Mouse (Mus musculus): ENCODE results near the gene Cerkl. TPM values are rescaled to one million over a fixed set of nuclear protein-coding genes. Genes with fewer than 3 reads are reported as not detected.
A peak's percentile ranks its signal among the peaks of the same experiment; 100 is the strongest.

The Cerkl gene
- total and polyA plus RNA-seq, 2 experiments, result 2.7 to 6.2 TPM

- Histone ChIP-seq H3K36me3 (ENCODE audit: control insufficient read depth, insufficient read depth, low read length) (no peaks in the 10 kb centered on the region), H3K27ac (replicated peaks; ENCODE audit: insufficient read depth, low read depth, low read length) (no peak overlapping the region), H3K4me3 (ENCODE audit: insufficient read depth, low read depth, low read length) (no peak overlapping the region), H3K79me2 (ENCODE audit: control insufficient read depth, insufficient read depth, low read length) (no peaks in the 10 kb centered on the region), H3K27me3 (ENCODE audit: control insufficient read depth, insufficient read depth, low read length) (peaks cover 5% of the 10 kb centered on the region; the same call in 1 of the 2 replicates), H3K4me1 (ENCODE audit: control insufficient read depth, insufficient read depth, low read length) (peaks cover 8% of the 10 kb centered on the region), H3K9ac (ENCODE audit: low read depth, low read length) (no peak overlapping the region)
- no peak for TF ChIP-seq POLR2A (IDR thresholded peaks at IDR 0.05; ENCODE audit: extremely low read depth, insufficient read depth, low read length)
- no peak for TF ChIP-seq CTCF (IDR thresholded peaks at IDR 0.05; ENCODE audit: low read depth, low read length)
- DNase-seq (ENCODE audit: extremely low read depth, low read depth, low spot score), result no peak
Observed at GRCm38 (mm10) chr2:79430061-79430460, 26.5 kb downstream of the Cerkl start.

- Histone ChIP-seq H3K36me3 (ENCODE audit: control insufficient read depth, insufficient read depth, low read length) (no peaks in the 10 kb centered on the region), H3K4me3 (ENCODE audit: insufficient read depth, low read depth, low read length) (no peak overlapping the region), H3K9ac (ENCODE audit: low read depth, low read length) (no peak overlapping the region), H3K27me3 (ENCODE audit: control insufficient read depth, insufficient read depth, low read length) (peaks cover 5% of the 10 kb centered on the region; the same call in 1 of the 2 replicates), H3K79me2 (ENCODE audit: control insufficient read depth, insufficient read depth, low read length) (no peaks in the 10 kb centered on the region), H3K4me1 (ENCODE audit: control insufficient read depth, insufficient read depth, low read length) (peaks cover 8% of the 10 kb centered on the region), H3K27ac (replicated peaks; ENCODE audit: insufficient read depth, low read depth, low read length) (no peak overlapping the region)
- DNase-seq (ENCODE audit: extremely low read depth, low read depth, low spot score), result peak; percentile 84
- TF ChIP-seq POLR2A (IDR thresholded peaks at IDR 0.05; ENCODE audit: extremely low read depth, insufficient read depth, low read length) (no peak), CTCF (IDR thresholded peaks at IDR 0.05; ENCODE audit: low read depth, low read length) (no peak)
- WGBS, result 7% methylated on average over 6 of the region's 6 CpGs
Observed at GRCm38 (mm10) chr2:79429650-79430049, 26.9 kb downstream of the Cerkl start.

- Histone ChIP-seq H3K27ac (replicated peaks; ENCODE audit: insufficient read depth, low read depth, low read length) (no peak overlapping the region), H3K4me3 (ENCODE audit: insufficient read depth, low read depth, low read length) (no peak overlapping the region), H3K4me1 (ENCODE audit: control insufficient read depth, insufficient read depth, low read length) (peaks cover 8% of the 10 kb centered on the region), H3K36me3 (ENCODE audit: control insufficient read depth, insufficient read depth, low read length) (no peaks in the 10 kb centered on the region), H3K27me3 (ENCODE audit: control insufficient read depth, insufficient read depth, low read length) (peaks cover 5% of the 10 kb centered on the region; the same call in 1 of the 2 replicates), H3K79me2 (ENCODE audit: control insufficient read depth, insufficient read depth, low read length) (no peaks in the 10 kb centered on the region), H3K9ac (ENCODE audit: low read depth, low read length) (no peak overlapping the region)
- 12% methylated on average over 7 of the region's 7 CpGs for WGBS
- TF ChIP-seq POLR2A (IDR thresholded peaks at IDR 0.05; ENCODE audit: extremely low read depth, insufficient read depth, low read length), result no peak
- TF ChIP-seq CTCF (IDR thresholded peaks at IDR 0.05; ENCODE audit: low read depth, low read length), result no peak
- no peak for DNase-seq (ENCODE audit: extremely low read depth, low read depth, low spot score)
Observed at GRCm38 (mm10) chr2:79429108-79429507, 27.5 kb downstream of the Cerkl start.

GRCm38 (mm10) chr2:79428569-79429104 is 27.9 kb downstream of the Cerkl start:
- H3K27ac ChIP-seq (replicated peaks; ENCODE audit: insufficient read depth, low read depth, low read length), result no peak overlapping the region
- peaks cover 5% of the 10 kb centered on the region; the same call in 1 of the 2 replicates for H3K27me3 ChIP-seq (ENCODE audit: control insufficient read depth, insufficient read depth, low read length)
- H3K36me3 ChIP-seq (ENCODE audit: control insufficient read depth, insufficient read depth, low read length), result no peaks in the 10 kb centered on the region
- H3K4me1 ChIP-seq (ENCODE audit: control insufficient read depth, insufficient read depth, low read length), result peaks cover 8% of the 10 kb centered on the region
- TF ChIP-seq CTCF (IDR thresholded peaks at IDR 0.05; ENCODE audit: low read depth, low read length), result no peak
- TF ChIP-seq POLR2A (IDR thresholded peaks at IDR 0.05; ENCODE audit: extremely low read depth, insufficient read depth, low read length), result no peak
- 3% methylated on average over 34 of the region's 35 CpGs for WGBS
- no peaks in the 10 kb centered on the region for H3K79me2 ChIP-seq (ENCODE audit: control insufficient read depth, insufficient read depth, low read length)
- no peak for DNase-seq (ENCODE audit: extremely low read depth, low read depth, low spot score)
- peak overlapping the region; percentile 34; the same call in 1 of the 2 replicates for H3K4me3 ChIP-seq (ENCODE audit: insufficient read depth, low read depth, low read length)
- peak overlapping the region; percentile 43; the same call in 1 of the 2 replicates for H3K9ac ChIP-seq (ENCODE audit: low read depth, low read length)

GRCm38 (mm10) chr2:79428022-79428421 is 28.6 kb downstream of the Cerkl start:
- WGBS, result 54% methylated on average over 6 of the region's 6 CpGs
- Histone ChIP-seq H3K27ac (replicated peaks; ENCODE audit: insufficient read depth, low read depth, low read length) (no peak overlapping the region), H3K27me3 (ENCODE audit: control insufficient read depth, insufficient read depth, low read length) (peaks cover 5% of the 10 kb centered on the region; the same call in 1 of the 2 replicates), H3K9ac (ENCODE audit: low read depth, low read length) (no peak overlapping the region), H3K79me2 (ENCODE audit: control insufficient read depth, insufficient read depth, low read length) (no peaks in the 10 kb centered on the region), H3K4me3 (ENCODE audit: insufficient read depth, low read depth, low read length) (no peak overlapping the region), H3K4me1 (ENCODE audit: control insufficient read depth, insufficient read depth, low read length) (peaks cover 8% of the 10 kb centered on the region), H3K36me3 (ENCODE audit: control insufficient read depth, insufficient read depth, low read length) (no peaks in the 10 kb centered on the region)
- DNase-seq (ENCODE audit: extremely low read depth, low read depth, low spot score), result no peak
- TF ChIP-seq CTCF (IDR thresholded peaks at IDR 0.05; ENCODE audit: low read depth, low read length) (no peak), POLR2A (IDR thresholded peaks at IDR 0.05; ENCODE audit: extremely low read depth, insufficient read depth, low read length) (no peak)

GRCm38 (mm10) chr2:79421696-79422095 is 34.9 kb downstream of the Cerkl start:
- Histone ChIP-seq H3K79me2 (ENCODE audit: control insufficient read depth, insufficient read depth, low read length) (no peaks in the 10 kb centered on the region), H3K4me1 (ENCODE audit: control insufficient read depth, insufficient read depth, low read length) (no peaks in the 10 kb centered on the region), H3K27ac (replicated peaks; ENCODE audit: insufficient read depth, low read depth, low read length) (no peak overlapping the region), H3K36me3 (ENCODE audit: control insufficient read depth, insufficient read depth, low read length) (no peaks in the 10 kb centered on the region), H3K27me3 (ENCODE audit: control insufficient read depth, insufficient read depth, low read length) (no peaks in the 10 kb centered on the region), H3K9ac (ENCODE audit: low read depth, low read length) (no peak overlapping the region), H3K4me3 (ENCODE audit: insufficient read depth, low read depth, low read length) (no peak overlapping the region)
- WGBS, result 82% methylated on average over 6 of the region's 6 CpGs
- no peak for TF ChIP-seq CTCF (IDR thresholded peaks at IDR 0.05; ENCODE audit: low read depth, low read length)
- TF ChIP-seq POLR2A (IDR thresholded peaks at IDR 0.05; ENCODE audit: extremely low read depth, insufficient read depth, low read length), result no peak
- DNase-seq (ENCODE audit: extremely low read depth, low read depth, low spot score), result no peak

All from liver, adult 2 months (tissue).